Mouse (Mus musculus) G1E (cell line): ENCODE measurements around the gene Tnfrsf26.

Experiments used
- CTCF ChIP-seq: IDR thresholded peaks from 2 replicates; pipeline ENCODE4 v1.5.1; 2012; ENCODE audit warnings: low read depth, low read length, inconsistent platforms, mixed read lengths
- TAL1 ChIP-seq: conservative IDR thresholded peaks from 2 replicates; pipeline ENCODE4 v1.6.1; 2012; ENCODE audit warnings: low read depth, low read length, inconsistent platforms, mixed read lengths

- TF ChIP-seq CTCF (no peak), TAL1 (no peak)
Observed at GRCm38 (mm10) chr7:143587586-143587985, 40.9 kb downstream of the Tnfrsf26 start.
